Mouse (Mus musculus) lung, postnatal 0 days (tissue): ENCODE results near the gene Mlf2.
"Not testable (repeated sequence)": the region's sequence is repeated elsewhere in the genome, so short reads cannot be mapped to it uniquely, and the experiment has no call there.

Source experiments
- CTCF ChIP-seq: IDR thresholded peaks from 2 replicates; pipeline ENCODE4 v1.5.1; 2016; ENCODE audit warnings: antibody characterized with exemption, mild to moderate bottlenecking
- EP300 ChIP-seq: IDR thresholded peaks from 2 replicates; pipeline ENCODE4 v1.6.1; 2016; ENCODE audit warnings: antibody characterized with exemption, mild to moderate bottlenecking, control low read depth

DNA sequence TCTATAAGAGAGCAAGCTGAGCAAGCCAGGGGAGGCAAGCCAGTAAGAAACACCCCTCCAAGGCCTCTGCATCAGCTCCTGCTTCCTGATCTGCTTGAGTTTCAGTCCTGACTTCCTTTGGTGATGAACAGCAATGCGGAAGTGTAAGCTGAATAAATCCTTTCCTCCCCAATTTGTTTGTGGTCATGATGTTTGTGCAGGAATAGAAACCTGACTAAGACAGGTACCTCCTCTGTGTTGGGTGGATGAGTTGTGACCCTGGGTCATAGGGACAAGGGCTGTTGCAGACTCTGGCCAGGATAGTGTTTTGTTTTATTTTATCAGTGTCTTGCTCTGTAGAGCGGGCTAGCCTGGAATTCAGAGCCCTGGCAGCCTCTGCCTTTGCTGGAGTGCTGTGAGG, 37.1 kb upstream of the Mlf2 start:
- TF ChIP-seq CTCF, EP300: not testable (repeated sequence)
